Mouse (Mus musculus) liver, adult 2 months (tissue): ENCODE measurements around the gene Rai14. TPM values are rescaled to one million over a fixed set of nuclear protein-coding genes. Genes with fewer than 3 reads are reported as not detected.
A peak's percentile ranks its signal among the peaks of the same experiment; 100 is the strongest.

Experiments
- DNase-seq: peaks from one replicate; pipeline ENCODE4 v3.0.0-alpha.2; 2011; ENCODE audit warnings: low read depth, low spot score; ENCODE audit errors: extremely low read depth
- H3K27ac ChIP-seq: fragments of 200-500 bp; replicated peaks from 2 replicates; pipeline ENCODE4 v1.5.1; 2012; ENCODE audit warnings: low read depth, mild to moderate bottlenecking, control low read depth, inconsistent platforms, low read length; ENCODE audit not compliant: insufficient read depth
- H3K27me3 ChIP-seq: fragments of 200-500 bp; 2 replicates; pipeline ENCODE4 v1.6.1; 2012; ENCODE audit warnings: mild to moderate bottlenecking, moderate library complexity, low read length, inconsistent platforms; ENCODE audit not compliant: control insufficient read depth, insufficient read depth
- H3K36me3 ChIP-seq: fragments of 200-500 bp; 2 replicates; pipeline ENCODE4 v1.6.1; 2012; ENCODE audit warnings: low read length, inconsistent platforms; ENCODE audit not compliant: control insufficient read depth, insufficient read depth
- H3K4me1 ChIP-seq: fragments of 200-500 bp; 2 replicates; pipeline ENCODE4 v1.6.1; 2011; ENCODE audit warnings: low read length; ENCODE audit not compliant: control insufficient read depth, insufficient read depth
- H3K4me3 ChIP-seq: fragments of 200-500 bp; 2 replicates; pipeline ENCODE4 v1.5.1; 2011; ENCODE audit warnings: low read depth, mild to moderate bottlenecking, control low read depth, low read length, moderate library complexity; ENCODE audit not compliant: insufficient read depth
- H3K79me2 ChIP-seq: fragments of 200-500 bp; 2 replicates; pipeline ENCODE4 v1.6.1; 2012; ENCODE audit warnings: inconsistent platforms, mild to moderate bottlenecking, low read length, moderate library complexity; ENCODE audit not compliant: control insufficient read depth, insufficient read depth
- H3K9ac ChIP-seq: fragments of 200-500 bp; 2 replicates; pipeline ENCODE4 v1.6.1; 2012; ENCODE audit warnings: low read depth, mild to moderate bottlenecking, control low read depth, inconsistent platforms, low read length
- CTCF ChIP-seq: fragments of 200-500 bp; IDR thresholded peaks from 2 replicates; pipeline ENCODE4 v1.5.1; 2011; ENCODE audit warnings: low read depth, low read length, control low read depth
- POLR2A ChIP-seq: fragments of 200-500 bp; IDR thresholded peaks from 2 replicates; pipeline ENCODE4 v1.6.1; 2011; ENCODE audit warnings: low read length, control low read depth; ENCODE audit not compliant: insufficient read depth; ENCODE audit errors: extremely low read depth
- WGBS: fragments of 180-500 bp; shearing (Covaris S2); methylation state at CpG from one replicate; pipeline ENCODE4 v1.1.7; 2018; 5-methylcytosine and 5-hydroxymethylcytosine counted together
- polyA plus RNA-seq: library from polyadenylated mRNA; depleted of rRNA; stranded (reverse); fragments of >200 nt; gene quantifications from 2 replicates; pipeline ENCODE4 v1.2.3, GENCODE M21; 2012
- total RNA-seq: library from RNA; depleted of rRNA; stranded (reverse); fragments of >200 nt; gene quantifications from 2 replicates; pipeline ENCODE4 v1.2.3, GENCODE M21; 2014

Rai14 gene
- total and polyA plus RNA-seq, 2 experiments, result 3.4 to 12.4 TPM

DNA sequence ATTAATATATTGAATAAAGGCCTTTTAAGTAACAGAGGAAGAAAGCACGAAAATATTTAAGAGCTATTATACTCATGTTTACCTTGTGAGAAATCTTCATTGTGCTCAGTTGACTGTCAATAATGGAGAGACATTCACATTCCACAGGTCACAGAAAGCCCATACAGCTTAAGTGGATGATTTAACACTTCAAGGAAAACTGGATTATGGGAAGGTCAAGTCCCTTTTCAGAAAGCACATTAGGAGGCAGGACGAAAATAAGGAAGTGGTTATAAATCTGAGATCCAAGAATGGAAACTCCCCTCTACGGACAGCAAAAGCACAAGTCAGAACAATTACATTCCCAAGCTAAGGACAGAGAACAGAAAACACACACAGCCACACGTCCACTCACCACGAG, 41.5 kb downstream of the Rai14 start:
- Histone ChIP-seq H3K9ac (no peak overlapping the region), H3K27me3 (no peaks in the 10 kb centered on the region), H3K27ac (no peak overlapping the region), H3K79me2 (peaks cover 28% of the 10 kb centered on the region; the same call in 1 of the 2 replicates), H3K4me1 (peaks cover 7% of the 10 kb centered on the region), H3K4me3 (no peak overlapping the region), H3K36me3 (no peaks in the 10 kb centered on the region)
- no peak for DNase-seq
- WGBS, result 87% methylated on average over 5 of the region's 5 CpGs
- no peak for TF ChIP-seq POLR2A
- no peak for TF ChIP-seq CTCF

GRCm38 (mm10) chr15:10671868-10672267, 42.6 kb downstream of the Rai14 start:
- Histone ChIP-seq H3K27ac (peak overlapping the region; percentile 48), H3K79me2 (peaks cover 34% of the 10 kb centered on the region; the same call in 1 of the 2 replicates), H3K27me3 (no peaks in the 10 kb centered on the region), H3K9ac (no peak overlapping the region), H3K4me3 (no peak overlapping the region), H3K36me3 (no peaks in the 10 kb centered on the region), H3K4me1 (peaks cover 7% of the 10 kb centered on the region)
- peak; percentile 94 for DNase-seq
- 21% methylated on average over 4 of the region's 4 CpGs for WGBS
- no peak for TF ChIP-seq CTCF
- TF ChIP-seq POLR2A, result no peak

DNA sequence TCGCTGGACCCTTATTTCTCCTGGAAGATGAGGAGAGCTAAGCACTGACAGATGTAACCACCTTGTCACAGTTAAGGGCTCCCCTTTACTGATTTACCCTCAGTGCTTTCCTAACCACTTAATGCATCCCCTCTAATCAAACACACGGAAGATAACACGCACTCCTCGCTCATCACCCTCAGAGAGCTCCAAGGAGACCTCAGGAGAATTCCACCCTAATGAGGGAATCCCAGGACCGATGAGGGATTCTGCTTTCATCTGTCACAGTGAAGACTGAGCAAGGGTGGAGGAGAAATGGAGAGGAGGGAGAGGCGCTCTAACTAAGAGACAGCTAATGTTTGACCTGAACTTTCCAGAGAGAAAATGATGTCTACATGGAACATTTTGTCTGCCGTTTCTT, 44.3 kb downstream of the Rai14 start:
- H3K79me2 ChIP-seq, result peaks cover 30% of the 10 kb centered on the region; the same call in 1 of the 2 replicates
- H3K4me3 ChIP-seq, result no peak overlapping the region
- H3K9ac ChIP-seq, result no peak overlapping the region
- DNase-seq, result no peak
- TF ChIP-seq CTCF, result no peak
- 90% methylated on average over 7 of the region's 7 CpGs for WGBS
- H3K27ac ChIP-seq, result no peak overlapping the region
- H3K4me1 ChIP-seq, result peaks cover 7% of the 10 kb centered on the region
- no peaks in the 10 kb centered on the region for H3K36me3 ChIP-seq
- H3K27me3 ChIP-seq, result no peaks in the 10 kb centered on the region

DNA sequence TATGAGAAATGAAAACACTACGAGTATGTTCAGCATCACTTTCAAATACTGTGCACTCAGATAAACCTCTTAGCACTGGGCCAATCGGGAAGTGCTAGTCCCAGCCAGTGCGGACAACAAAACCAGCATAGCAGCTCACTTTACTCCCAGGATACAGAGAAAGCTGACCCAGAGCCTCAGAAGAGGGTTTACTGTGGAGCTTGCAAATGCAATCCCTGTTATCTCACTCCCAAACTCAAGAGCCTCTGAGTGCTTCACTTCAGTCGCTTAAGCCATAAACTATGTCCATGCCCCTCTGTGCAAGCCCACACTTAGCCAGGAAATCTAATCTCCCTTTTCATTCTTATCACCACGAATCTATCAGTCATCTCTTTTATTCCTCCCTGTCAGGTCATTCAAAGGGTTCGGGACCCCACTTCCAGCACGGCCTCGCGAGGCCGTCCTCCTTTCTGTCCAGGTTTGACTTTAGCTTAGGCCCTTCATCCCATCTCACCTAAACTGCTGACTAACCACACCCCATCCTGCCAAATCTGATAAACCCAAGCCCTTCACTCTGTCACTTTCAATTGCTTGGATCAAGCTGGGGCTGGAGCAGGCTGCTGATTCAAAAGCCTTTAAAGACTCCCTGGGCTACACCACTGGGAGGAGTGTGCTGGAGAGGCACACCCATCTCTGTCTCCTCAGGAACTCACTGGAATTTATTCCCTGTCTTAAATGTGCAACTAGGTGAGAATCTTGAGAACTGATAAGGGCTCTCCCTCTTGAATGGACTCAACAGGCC, 46.1 kb downstream of the Rai14 start:
- Histone ChIP-seq H3K27me3 (no peaks in the 10 kb centered on the region), H3K36me3 (no peaks in the 10 kb centered on the region), H3K4me1 (peaks cover 7% of the 10 kb centered on the region), H3K79me2 (peaks cover 35% of the 10 kb centered on the region), H3K9ac (no peak overlapping the region), H3K27ac (no peak overlapping the region), H3K4me3 (no peak overlapping the region)
- no peak for TF ChIP-seq CTCF
- TF ChIP-seq POLR2A, result no peak
- WGBS, result 86% methylated on average over 10 of the region's 10 CpGs
- no peak for DNase-seq

DNA sequence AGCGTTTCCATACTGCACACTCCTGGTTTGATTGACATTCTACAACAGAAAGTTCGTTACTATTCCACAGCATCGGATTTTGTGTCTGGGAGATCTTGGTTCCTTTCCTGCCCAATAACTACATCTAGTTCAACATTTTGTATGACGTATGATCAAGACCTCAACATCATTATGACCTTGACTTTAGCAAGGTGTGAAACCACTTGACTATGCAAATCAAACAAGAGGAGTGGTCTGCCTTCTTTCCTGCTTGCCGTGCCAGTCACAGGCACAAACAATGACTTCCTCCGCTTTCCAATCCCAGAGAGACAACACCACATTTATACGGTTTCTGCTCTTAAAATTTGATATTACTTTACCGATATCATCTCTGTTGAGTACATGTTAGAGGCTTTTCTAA, 48.6 kb downstream of the Rai14 start:
- no peak for DNase-seq
- Histone ChIP-seq H3K9ac (no peak overlapping the region), H3K27ac (no peak overlapping the region), H3K4me1 (peaks cover 2% of the 10 kb centered on the region; the same call in 1 of the 2 replicates), H3K27me3 (no peaks in the 10 kb centered on the region), H3K4me3 (no peak overlapping the region), H3K79me2 (peaks cover 24% of the 10 kb centered on the region), H3K36me3 (no peaks in the 10 kb centered on the region)
- no peak for TF ChIP-seq CTCF
- 81% methylated on average over 8 of the region's 8 CpGs for WGBS

DNA sequence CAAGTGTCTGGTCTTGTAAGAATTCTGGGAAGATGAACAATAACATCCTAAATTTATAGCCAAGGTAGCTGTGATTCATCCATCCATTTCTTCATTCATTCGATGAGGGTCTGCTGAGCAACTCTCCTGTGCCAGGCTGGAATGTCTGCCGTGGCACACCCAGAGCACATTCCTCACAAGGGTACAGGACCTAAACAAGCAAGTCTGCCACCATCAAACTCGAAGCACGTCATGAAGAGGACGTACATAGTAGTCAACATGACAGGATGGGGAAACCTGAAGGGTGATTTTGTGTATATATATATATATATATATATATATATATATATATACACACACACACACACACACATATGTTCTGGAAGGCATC, 49.9 kb downstream of the Rai14 start:
- no peak overlapping the region for H3K9ac ChIP-seq
- TF ChIP-seq POLR2A (no peak), CTCF (no peak)
- no peaks in the 10 kb centered on the region for H3K36me3 ChIP-seq
- no peak overlapping the region for H3K4me3 ChIP-seq
- H3K79me2 ChIP-seq, result peaks cover 19% of the 10 kb centered on the region
- no peak overlapping the region for H3K27ac ChIP-seq
- no peaks in the 10 kb centered on the region for H3K27me3 ChIP-seq
- DNase-seq, result no peak
- WGBS, result 81% methylated on average over 5 of the region's 5 CpGs
- H3K4me1 ChIP-seq, result peaks cover 2% of the 10 kb centered on the region
